Mouse (Mus musculus) midbrain, embryonic 14.5 days (tissue): ENCODE results near the gene Gpi1. TPM values are rescaled to one million over a fixed set of nuclear protein-coding genes. Genes with fewer than 3 reads are reported as not detected.
"Not testable (repeated sequence)": the region's sequence is repeated elsewhere in the genome, so short reads cannot be mapped to it uniquely, and the experiment has no call there.

Source experiments
- ATAC-seq: fragments of 200-750 bp; cut with Nextera tagmentation; 2 replicates; pipeline ENCODE4 v1.8.0; 2017; ENCODE audit warnings: moderate number of reproducible peaks, moderate library complexity; ENCODE audit not compliant: low FRiP score, low TSS enrichment
- DNase-seq: peaks from one replicate; pipeline ENCODE4 v3.0.0-alpha.2; 2015
- H3K27ac ChIP-seq: fragments of 300-500 bp; sonication (generic); replicated peaks from 2 replicates; pipeline ENCODE4 v1.5.1; 2014; ENCODE audit warnings: mild to moderate bottlenecking, low read depth, low read length, moderate library complexity
- H3K27me3 ChIP-seq: fragments of 300-500 bp; sonication (generic); 2 replicates; pipeline ENCODE4 v1.6.1; 2014; ENCODE audit warnings: low read length, control low read depth, mixed read lengths; ENCODE audit not compliant: control insufficient read depth, insufficient read depth
- H3K36me3 ChIP-seq: fragments of 300-500 bp; sonication (generic); 2 replicates; pipeline ENCODE4 v1.6.1; 2014; ENCODE audit warnings: low read length, control low read depth; ENCODE audit not compliant: control insufficient read depth, insufficient read depth
- H3K4me1 ChIP-seq: fragments of 300-500 bp; sonication (generic); 2 replicates; pipeline ENCODE4 v1.6.1; 2014; ENCODE audit warnings: mild to moderate bottlenecking, antibody characterized with exemption, low read length, control low read depth; ENCODE audit not compliant: control insufficient read depth, insufficient read depth
- H3K4me2 ChIP-seq: fragments of 300-500 bp; sonication (generic); 2 replicates; pipeline ENCODE4 v1.6.1; 2014; ENCODE audit warnings: mild to moderate bottlenecking, low read length, moderate library complexity
- H3K4me3 ChIP-seq: fragments of 300-500 bp; sonication (generic); replicated peaks from 2 replicates; pipeline ENCODE4 v1.5.1; 2014; ENCODE audit warnings: low read depth, low read length
- H3K9ac ChIP-seq: fragments of 300-500 bp; sonication (generic); replicated peaks from 2 replicates; pipeline ENCODE4 v1.6.1; 2014; ENCODE audit warnings: mild to moderate bottlenecking, low read length, moderate library complexity
- H3K9me3 ChIP-seq: fragments of 300-500 bp; sonication (generic); 2 replicates; pipeline ENCODE4 v1.6.1; 2016; ENCODE audit warnings: low read length, control low read depth, mixed read lengths; ENCODE audit not compliant: control insufficient read depth
- WGBS: fragments of 180-500 bp; shearing (Covaris S2); extraction: QIAGEN DNeasy Blood & Tissue Kit; methylation state at CpG from one replicate; pipeline ENCODE4 v1.1.7; 2014; 5-methylcytosine and 5-hydroxymethylcytosine counted together
- polyA plus RNA-seq: library from polyadenylated mRNA; unstranded; fragments of >200 nt; fragmentation: Nextera tagmentation; extraction: Ambion mirVana; gene quantifications from 2 replicates; pipeline ENCODE4 v1.2.1, GENCODE M21; 2014

Gpi1 gene
- polyA plus RNA-seq, 1 experiment from 2014 or later: 216 TPM

GRCm38 (mm10) chr7:34208027-34208745, 21.9 kb downstream of the Gpi1 start:
- H3K4me1 ChIP-seq: no peaks in the 10 kb centered on the region
- no peak overlapping the region for H3K4me2 ChIP-seq
- H3K27ac ChIP-seq: no peak overlapping the region
- H3K36me3 ChIP-seq: peaks cover 96% of the 10 kb centered on the region
- ATAC-seq: no peak
- H3K27me3 ChIP-seq: no peaks in the 10 kb centered on the region
- H3K4me3 ChIP-seq: no peak overlapping the region
- no peaks in the 10 kb centered on the region for H3K9me3 ChIP-seq
- DNase-seq: no peak
- 90% methylated on average over 9 of the region's 9 CpGs for WGBS
- no peak overlapping the region for H3K9ac ChIP-seq

GRCm38 (mm10) chr7:34206331-34206730, 23.8 kb downstream of the Gpi1 start:
- no peaks in the 10 kb centered on the region for H3K4me1 ChIP-seq
- H3K27me3 ChIP-seq: no peaks in the 10 kb centered on the region
- ATAC-seq (no peak), DNase-seq (no peak)
- H3K9me3 ChIP-seq: no peaks in the 10 kb centered on the region
- WGBS: 94% methylated on average over 6 of the region's 6 CpGs
- no peak overlapping the region for H3K9ac ChIP-seq
- H3K4me3 ChIP-seq: no peak overlapping the region
- peaks cover 91% of the 10 kb centered on the region for H3K36me3 ChIP-seq
- H3K4me2 ChIP-seq: no peak overlapping the region
- H3K27ac ChIP-seq: no peak overlapping the region

GRCm38 (mm10) chr7:34202147-34202546, 28.0 kb downstream of the Gpi1 start:
- H3K27me3 ChIP-seq, H3K4me3 ChIP-seq, DNase-seq, H3K27ac ChIP-seq, H3K9ac ChIP-seq, ATAC-seq, H3K4me2 ChIP-seq, H3K9me3 ChIP-seq, H3K4me1 ChIP-seq: not testable (repeated sequence)
- WGBS: 93% methylated on average over 10 of the region's 10 CpGs
- peaks cover 61% of the 10 kb centered on the region for H3K36me3 ChIP-seq

GRCm38 (mm10) chr7:34200829-34201228, 29.3 kb downstream of the Gpi1 start:
- Histone ChIP-seq H3K4me1 (peaks cover under 1% of the 10 kb centered on the region; the same call in 1 of the 2 replicates), H3K27ac (no peak overlapping the region), H3K27me3 (no peaks in the 10 kb centered on the region), H3K4me3 (no peak overlapping the region), H3K4me2 (no peak overlapping the region), H3K9ac (no peak overlapping the region), H3K9me3 (no peaks in the 10 kb centered on the region), H3K36me3 (peaks cover 48% of the 10 kb centered on the region)
- DNase-seq: no peak
- WGBS: 97% methylated on average over 2 of the region's 2 CpGs
- no peak for ATAC-seq

GRCm38 (mm10) chr7:34198346-34198745, 31.8 kb downstream of the Gpi1 start:
- no peak overlapping the region for H3K9ac ChIP-seq
- H3K27me3 ChIP-seq: no peaks in the 10 kb centered on the region
- WGBS: 55% methylated on average over 3 of the region's 3 CpGs
- no peak overlapping the region for H3K4me3 ChIP-seq
- DNase-seq (peak; percentile 28), ATAC-seq (no peak)
- H3K9me3 ChIP-seq: no peaks in the 10 kb centered on the region
- peaks cover 7% of the 10 kb centered on the region for H3K4me1 ChIP-seq
- no peak overlapping the region for H3K27ac ChIP-seq
- H3K4me2 ChIP-seq: no peak overlapping the region
- peaks cover 30% of the 10 kb centered on the region for H3K36me3 ChIP-seq

- H3K36me3 ChIP-seq: peaks cover 30% of the 10 kb centered on the region
- no peaks in the 10 kb centered on the region for H3K27me3 ChIP-seq
- H3K4me2 ChIP-seq: peak within 1 kb of the TSS; percentile 75
- ATAC-seq (peak; percentile 96), DNase-seq (peak; percentile 96)
- H3K9me3 ChIP-seq: no peaks in the 10 kb centered on the region
- peak within 1 kb of the TSS; percentile 91 for H3K4me3 ChIP-seq
- peak within 1 kb of the TSS; percentile 97 for H3K9ac ChIP-seq
- H3K4me1 ChIP-seq: peaks cover 7% of the 10 kb centered on the region
- WGBS: 3% methylated on average over 70 of the region's 70 CpGs
- H3K27ac ChIP-seq: peak within 1 kb of the TSS; percentile 62; the same call in 1 of the 2 replicates
Observed at GRCm38 (mm10) chr7:34196132-34197128, 33.7 kb downstream of the Gpi1 start, which contains the start of gene Pdcd2l. Pdcd2l (minus strand) TSS chr7:34196661.

- no peak overlapping the region for H3K27ac ChIP-seq
- H3K36me3 ChIP-seq: peaks cover 23% of the 10 kb centered on the region
- no peaks in the 10 kb centered on the region for H3K27me3 ChIP-seq
- peaks cover 7% of the 10 kb centered on the region for H3K4me1 ChIP-seq
- H3K4me3 ChIP-seq: peak overlapping the region; percentile 91
- DNase-seq (no peak), ATAC-seq (no peak)
- peak overlapping the region; percentile 75 for H3K4me2 ChIP-seq
- peak overlapping the region; percentile 97 for H3K9ac ChIP-seq
- no peaks in the 10 kb centered on the region for H3K9me3 ChIP-seq
- 51% methylated on average over 3 of the region's 3 CpGs for WGBS
Observed at GRCm38 (mm10) chr7:34195632-34196031, 34.5 kb downstream of the Gpi1 start.

GRCm38 (mm10) chr7:34192825-34193224, 37.3 kb downstream of the Gpi1 start:
- Histone ChIP-seq H3K36me3 (peaks cover 44% of the 10 kb centered on the region), H3K27me3 (no peaks in the 10 kb centered on the region), H3K4me2 (no peak overlapping the region), H3K9ac (no peak overlapping the region), H3K4me1 (peaks cover 7% of the 10 kb centered on the region), H3K9me3 (no peaks in the 10 kb centered on the region), H3K27ac (no peak overlapping the region), H3K4me3 (no peak overlapping the region)
- no peak for ATAC-seq
- 93% methylated on average over 6 of the region's 6 CpGs for WGBS
- no peak for DNase-seq
